Mouse (Mus musculus): ENCODE results near the gene Aaed1. TPM values are rescaled to one million over a fixed set of nuclear protein-coding genes. Genes with fewer than 3 reads are reported as not detected.

Gene Aaed1
- polyA plus RNA-seq, 1 experiment from 2014 or later, result 47.9 TPM

GRCm38 (mm10) chr13:64253697-64254096, 58.8 kb downstream of the Aaed1 start:
- ATAC-seq (ENCODE audit: low FRiP score, low TSS enrichment) (no peak), DNase-seq (ENCODE audit: low spot score) (no peak)
- H3K27ac ChIP-seq (replicated peaks), result no peak overlapping the region
- H3K27me3 ChIP-seq (ENCODE audit: control insufficient read depth, insufficient read depth, low read length), result no peaks in the 10 kb centered on the region
- H3K9ac ChIP-seq (ENCODE audit: low read length), result no peak overlapping the region
- H3K4me3 ChIP-seq (ENCODE audit: low read depth, low read length), result no peak overlapping the region
- H3K36me3 ChIP-seq (ENCODE audit: control insufficient read depth, insufficient read depth, low read length), result no peaks in the 10 kb centered on the region
- no peak overlapping the region for H3K4me2 ChIP-seq (replicated peaks; ENCODE audit: low read depth)
- no peaks in the 10 kb centered on the region for H3K9me3 ChIP-seq (ENCODE audit: control insufficient read depth, low read length)
- TF ChIP-seq EP300 (optimal IDR thresholded peaks at IDR 0.05), result no peak
- H3K4me1 ChIP-seq (replicated peaks; ENCODE audit: control insufficient read depth, insufficient read depth), result 0 out of 2 replicates have a peak, but pooled peaks cover 3% of the 10 kb centered on the region

GRCm38 (mm10) chr13:64252147-64252546, 60.4 kb downstream of the Aaed1 start:
- no peaks in the 10 kb centered on the region for H3K36me3 ChIP-seq (ENCODE audit: control insufficient read depth, insufficient read depth, low read length)
- DNase-seq (ENCODE audit: low spot score) (no peak), ATAC-seq (ENCODE audit: low FRiP score, low TSS enrichment) (no peak)
- no peak overlapping the region for H3K27ac ChIP-seq (replicated peaks)
- H3K27me3 ChIP-seq (ENCODE audit: control insufficient read depth, insufficient read depth, low read length), result no peaks in the 10 kb centered on the region
- TF ChIP-seq EP300 (optimal IDR thresholded peaks at IDR 0.05), result no peak
- TF ChIP-seq CTCF (IDR thresholded peaks at IDR 0.05; ENCODE audit: low read depth), result no peak
- 0 out of 2 replicates have a peak, but pooled peaks cover 3% of the 10 kb centered on the region for H3K4me1 ChIP-seq (replicated peaks; ENCODE audit: control insufficient read depth, insufficient read depth)
- H3K9me3 ChIP-seq (ENCODE audit: control insufficient read depth, low read length), result no peaks in the 10 kb centered on the region
- no peak overlapping the region for H3K4me2 ChIP-seq (replicated peaks; ENCODE audit: low read depth)
- no peak overlapping the region for H3K4me3 ChIP-seq (ENCODE audit: low read depth, low read length)
- WGBS, result 43% methylated on average over 5 of the region's 5 CpGs
- H3K9ac ChIP-seq (ENCODE audit: low read length), result no peak overlapping the region

GRCm38 (mm10) chr13:64250363-64250762, 62.1 kb downstream of the Aaed1 start:
- Histone ChIP-seq H3K4me2 (replicated peaks; ENCODE audit: low read depth) (no peak overlapping the region), H3K27me3 (ENCODE audit: control insufficient read depth, insufficient read depth, low read length) (no peaks in the 10 kb centered on the region), H3K36me3 (ENCODE audit: control insufficient read depth, insufficient read depth, low read length) (no peaks in the 10 kb centered on the region), H3K4me3 (ENCODE audit: low read depth, low read length) (no peak overlapping the region), H3K27ac (replicated peaks) (no peak overlapping the region), H3K9ac (ENCODE audit: low read length) (no peak overlapping the region), H3K9me3 (ENCODE audit: control insufficient read depth, low read length) (no peaks in the 10 kb centered on the region), H3K4me1 (replicated peaks; ENCODE audit: control insufficient read depth, insufficient read depth) (0 out of 2 replicates have a peak, but pooled peaks cover 3% of the 10 kb centered on the region)
- TF ChIP-seq CTCF (IDR thresholded peaks at IDR 0.05; ENCODE audit: low read depth) (peak; percentile 77), EP300 (optimal IDR thresholded peaks at IDR 0.05) (no peak)
- 28% methylated on average over 1 of the region's 1 CpGs for WGBS
- ATAC-seq (ENCODE audit: low FRiP score, low TSS enrichment) (no peak), DNase-seq (ENCODE audit: low spot score) (peak; percentile 36)

- H3K27me3 ChIP-seq (ENCODE audit: control insufficient read depth, insufficient read depth, low read length), result no peaks in the 10 kb centered on the region
- 7% methylated on average over 22 of the region's 22 CpGs for WGBS
- no peaks in the 10 kb centered on the region for H3K36me3 ChIP-seq (ENCODE audit: control insufficient read depth, insufficient read depth, low read length)
- H3K9ac ChIP-seq (ENCODE audit: low read length), result peak overlapping the region; percentile 70
- 0 out of 2 replicates have a peak, but pooled peaks cover 3% of the 10 kb centered on the region for H3K4me1 ChIP-seq (replicated peaks; ENCODE audit: control insufficient read depth, insufficient read depth)
- H3K4me3 ChIP-seq (ENCODE audit: low read depth, low read length), result peak overlapping the region; percentile 67
- no peaks in the 10 kb centered on the region for H3K9me3 ChIP-seq (ENCODE audit: control insufficient read depth, low read length)
- H3K4me2 ChIP-seq (replicated peaks; ENCODE audit: low read depth), result peak overlapping the region; percentile 90
- DNase-seq (ENCODE audit: low spot score) (peak; percentile 92), ATAC-seq (ENCODE audit: low FRiP score, low TSS enrichment) (peak; percentile 88)
- peak overlapping the region; percentile 85 for H3K27ac ChIP-seq (replicated peaks)
- TF ChIP-seq CTCF (IDR thresholded peaks at IDR 0.05; ENCODE audit: low read depth), result peak; percentile 97
- TF ChIP-seq EP300 (optimal IDR thresholded peaks at IDR 0.05), result no peak
These were observed 63.6 kb downstream of the Aaed1 start for GRCm38 (mm10) chr13:64248775-64249524.

GRCm38 (mm10) chr13:64248161-64248774, 64.2 kb downstream of the Aaed1 start:
- DNase-seq (ENCODE audit: low spot score), result peak; percentile 79

GRCm38 (mm10) chr13:64246106-64246505, 66.4 kb downstream of the Aaed1 start:
- 62% methylated on average over 12 of the region's 12 CpGs for WGBS
- no peak overlapping the region for H3K4me2 ChIP-seq (replicated peaks; ENCODE audit: low read depth)
- no peak overlapping the region for H3K9ac ChIP-seq (ENCODE audit: low read length)

More at GRCm38 (mm10) chr13:64248161-64248774, 64.2 kb downstream of the Aaed1 start:
- Histone ChIP-seq H3K4me1 (replicated peaks; ENCODE audit: control insufficient read depth, insufficient read depth) (0 out of 2 replicates have a peak, but pooled peaks cover 3% of the 10 kb centered on the region), H3K27me3 (ENCODE audit: control insufficient read depth, insufficient read depth, low read length) (no peaks in the 10 kb centered on the region), H3K4me3 (ENCODE audit: low read depth, low read length) (peak overlapping the region; percentile 67), H3K36me3 (ENCODE audit: control insufficient read depth, insufficient read depth, low read length) (no peaks in the 10 kb centered on the region), H3K4me2 (replicated peaks; ENCODE audit: low read depth) (peak overlapping the region; percentile 90), H3K27ac (replicated peaks) (peak overlapping the region; percentile 85), H3K9ac (ENCODE audit: low read length) (peak overlapping the region; percentile 70), H3K9me3 (ENCODE audit: control insufficient read depth, low read length) (no peaks in the 10 kb centered on the region)
- ATAC-seq (ENCODE audit: low FRiP score, low TSS enrichment), result peak; percentile 95
- no peak for TF ChIP-seq CTCF (IDR thresholded peaks at IDR 0.05; ENCODE audit: low read depth)
- no peak for TF ChIP-seq EP300 (optimal IDR thresholded peaks at IDR 0.05)
- WGBS, result 2% methylated on average over 24 of the region's 24 CpGs

More at GRCm38 (mm10) chr13:64246106-64246505, 66.4 kb downstream of the Aaed1 start:
- TF ChIP-seq EP300 (optimal IDR thresholded peaks at IDR 0.05), result no peak
- no peak for TF ChIP-seq CTCF (IDR thresholded peaks at IDR 0.05; ENCODE audit: low read depth)
- no peak overlapping the region; the same call in 1 of the 2 replicates for H3K27ac ChIP-seq (replicated peaks)
- no peak for DNase-seq (ENCODE audit: low spot score)
- no peaks in the 10 kb centered on the region for H3K9me3 ChIP-seq (ENCODE audit: control insufficient read depth, low read length)
- H3K4me3 ChIP-seq (ENCODE audit: low read depth, low read length), result no peak overlapping the region
- H3K36me3 ChIP-seq (ENCODE audit: control insufficient read depth, insufficient read depth, low read length), result no peaks in the 10 kb centered on the region
- no peak for ATAC-seq (ENCODE audit: low FRiP score, low TSS enrichment)
- 0 out of 2 replicates have a peak, but pooled peaks cover 3% of the 10 kb centered on the region for H3K4me1 ChIP-seq (replicated peaks; ENCODE audit: control insufficient read depth, insufficient read depth)
- H3K27me3 ChIP-seq (ENCODE audit: control insufficient read depth, insufficient read depth, low read length), result no peaks in the 10 kb centered on the region
